13 mouse cellular contexts compared by ENCODE assay signal in genomic region chr1:23656718-23657117, GRCm38 (mm10).
DNase-seq lines count a peak whose midpoint lies in the region; ATAC-seq lines count a peak whose summit lies in the region.
"Had no signal": no experiment of that assay in that cellular context is flagged by ENCODE, and none has a peak within 500 bp of the region (broad histone marks: within the 10 kb centered on the region; RNA-seq: fewer than 3 reads in every experiment).

No protein-coding gene starts in this region.

- WGBS in forebrain, embryonic 11.5 days: 66% methylated on average over 8 of the region's 8 CpGs
- WGBS in forebrain, embryonic 12.5 days: 74% methylated on average over 8 of the region's 8 CpGs
- WGBS in kidney, embryonic 14.5 days: 77% methylated on average over 8 of the region's 8 CpGs
- 55% methylated on average over 8 of the region's 8 CpGs for WGBS in embryonic facial prominence, embryonic 15.5 days

- H3K4me3 ChIP-seq in forebrain, embryonic 11.5 days (ENCODE audit: low read depth, low read length): no peak overlapping the region
- H3K4me3 ChIP-seq in forebrain, embryonic 12.5 days (replicated peaks): no peak overlapping the region
- H3K4me3 ChIP-seq in kidney, embryonic 14.5 days (ENCODE audit: low read length): no peak overlapping the region
- H3K4me3 ChIP-seq in embryonic facial prominence, embryonic 15.5 days (replicated peaks): no peak overlapping the region
- H3K4me3 ChIP-seq: heart, embryonic 13.5 days; limb, embryonic 12.5 days; neural tube, embryonic 12.5 days had no signal

- ATAC-seq in forebrain, embryonic 11.5 days (replicated peaks; ENCODE audit: low FRiP score): 0 out of 2 replicates have a peak, but pooled peaks have one; percentile 21
- no peak for ATAC-seq in forebrain, embryonic 12.5 days (ENCODE audit: low FRiP score)
- no peak for ATAC-seq in kidney, embryonic 14.5 days (ENCODE audit: low FRiP score, low TSS enrichment)
- ATAC-seq in embryonic facial prominence, embryonic 15.5 days (ENCODE audit: insufficient number of reproducible peaks, low FRiP score, low TSS enrichment, low read depth): no peak

- H3K9me3 ChIP-seq in forebrain, embryonic 11.5 days (ENCODE audit: control insufficient read depth, low read length): no peaks in the 10 kb centered on the region
- no peaks in the 10 kb centered on the region for H3K9me3 ChIP-seq in forebrain, embryonic 12.5 days
- H3K9me3 ChIP-seq in kidney, embryonic 14.5 days (ENCODE audit: control insufficient read depth, low read length): no peaks in the 10 kb centered on the region
- H3K9me3 ChIP-seq in embryonic facial prominence, embryonic 15.5 days (replicated peaks): no peaks in the 10 kb centered on the region
- H3K9me3 ChIP-seq: heart, embryonic 13.5 days; limb, embryonic 12.5 days; neural tube, embryonic 12.5 days had no signal

- H3K9ac ChIP-seq in forebrain, embryonic 11.5 days (ENCODE audit: low read length): no peak overlapping the region
- no peak overlapping the region for H3K9ac ChIP-seq in forebrain, embryonic 12.5 days
- no peak overlapping the region for H3K9ac ChIP-seq in kidney, embryonic 14.5 days (ENCODE audit: low read depth, low read length)
- no peak overlapping the region for H3K9ac ChIP-seq in embryonic facial prominence, embryonic 15.5 days
- H3K9ac ChIP-seq: heart, embryonic 13.5 days; limb, embryonic 12.5 days; neural tube, embryonic 12.5 days had no signal

- H3K27ac ChIP-seq in forebrain, embryonic 11.5 days (ENCODE audit: low read depth, low read length): no peak overlapping the region
- no peak overlapping the region for H3K27ac ChIP-seq in forebrain, embryonic 12.5 days
- no peak overlapping the region for H3K27ac ChIP-seq in kidney, embryonic 14.5 days (ENCODE audit: low read depth, low read length)
- H3K27ac ChIP-seq in embryonic facial prominence, embryonic 15.5 days (replicated peaks): no peak overlapping the region
- H3K27ac ChIP-seq: heart, embryonic 13.5 days; limb, embryonic 12.5 days; neural tube, embryonic 12.5 days had no signal

- no peak for DNase-seq in forebrain, embryonic 11.5 days (ENCODE audit: low spot score)
- peak; percentile 11 for DNase-seq in kidney, adult 18-20 months
- DNase-seq in kidney, postnatal 36 days: peak; percentile 18 to 31
- no peak for DNase-seq in thymus, postnatal 10 days (ENCODE audit: low spot score in 2 of 2)
- DNase-seq in lung, postnatal 4 days: no peak
- DNase-seq: gastrocnemius, postnatal 14 days; lung, adult 2 months had no signal

- no peaks in the 10 kb centered on the region for H3K27me3 ChIP-seq in forebrain, embryonic 11.5 days (ENCODE audit: control insufficient read depth, insufficient read depth, low read length)
- no peaks in the 10 kb centered on the region for H3K27me3 ChIP-seq in forebrain, embryonic 12.5 days
- H3K27me3 ChIP-seq in kidney, embryonic 14.5 days (ENCODE audit: control insufficient read depth, insufficient read depth, low read length): no peaks in the 10 kb centered on the region
- H3K27me3 ChIP-seq in embryonic facial prominence, embryonic 15.5 days: no peaks in the 10 kb centered on the region
- H3K27me3 ChIP-seq: heart, embryonic 13.5 days; limb, embryonic 12.5 days; neural tube, embryonic 12.5 days had no signal

- H3K4me1 ChIP-seq in forebrain, embryonic 11.5 days (replicated peaks; ENCODE audit: control insufficient read depth, insufficient read depth, low read length): no peaks in the 10 kb centered on the region
- H3K4me1 ChIP-seq in forebrain, embryonic 12.5 days: 0 out of 2 replicates have a peak, but pooled peaks cover 6% of the 10 kb centered on the region
- H3K4me1 ChIP-seq in kidney, embryonic 14.5 days (ENCODE audit: control insufficient read depth, insufficient read depth, low read length): no peaks in the 10 kb centered on the region
- H3K4me1 ChIP-seq in embryonic facial prominence, embryonic 15.5 days: no peaks in the 10 kb centered on the region
- H3K4me1 ChIP-seq: heart, embryonic 13.5 days; limb, embryonic 12.5 days; neural tube, embryonic 12.5 days had no signal

- H3K4me2 ChIP-seq in forebrain, embryonic 11.5 days (ENCODE audit: low read depth, low read length, severe bottlenecking): no peak overlapping the region
- H3K4me2 ChIP-seq in forebrain, embryonic 12.5 days: no peak overlapping the region
- H3K4me2 ChIP-seq in kidney, embryonic 14.5 days (replicated peaks; ENCODE audit: low read depth, low read length): no peak overlapping the region
- peak overlapping the region; percentile 28; the same call in 1 of the 2 replicates for H3K4me2 ChIP-seq in embryonic facial prominence, embryonic 15.5 days (replicated peaks)
- H3K4me2 ChIP-seq: heart, embryonic 13.5 days; limb, embryonic 12.5 days; neural tube, embryonic 12.5 days had no signal

- no peaks in the 10 kb centered on the region for H3K36me3 ChIP-seq in forebrain, embryonic 11.5 days (ENCODE audit: control insufficient read depth, insufficient read depth, low read length)
- H3K36me3 ChIP-seq in forebrain, embryonic 12.5 days (replicated peaks): no peaks in the 10 kb centered on the region
- H3K36me3 ChIP-seq in kidney, embryonic 14.5 days (ENCODE audit: control insufficient read depth, insufficient read depth, low read length): no peaks in the 10 kb centered on the region
- H3K36me3 ChIP-seq in embryonic facial prominence, embryonic 15.5 days: no peaks in the 10 kb centered on the region
- H3K36me3 ChIP-seq: heart, embryonic 13.5 days; limb, embryonic 12.5 days; neural tube, embryonic 12.5 days had no signal

Comparison
In these comparisons a context has a peak if more than half of its experiments do, and no peak if none do; other contexts are left out.
1. DNase-seq: peak in kidney, adult 18-20 months (single experiment) and kidney, postnatal 36 days (2 of 2); none in forebrain, embryonic 11.5 days (single experiment), thymus, postnatal 10 days (0 of 2) and lung, postnatal 4 days (0 of 2).